Mouse (Mus musculus) kidney, postnatal 0 days (tissue): Measurements from ENCODE around the gene Slc17a5. TPM values are rescaled to one million over a fixed set of nuclear protein-coding genes. Genes with fewer than 3 reads are reported as not detected.

Experiments used
- ATAC-seq: fragments of 200-750 bp; cut with Nextera tagmentation; replicated peaks from 2 replicates; pipeline ENCODE4 v1.8.0; 2017; ENCODE audit warnings: low read depth, moderate number of reproducible peaks, moderate TSS enrichment, moderate library complexity; ENCODE audit not compliant: low FRiP score
- DNase-seq: peaks from one replicate; pipeline ENCODE4 v3.0.0-alpha.2; 2016; ENCODE audit warnings: low spot score
- H3K27ac ChIP-seq: fragments of 300-500 bp; sonication (generic); 2 replicates; pipeline ENCODE4 v1.5.1; 2014; ENCODE audit warnings: mild to moderate bottlenecking
- H3K27me3 ChIP-seq: fragments of 300-500 bp; sonication (generic); 2 replicates; pipeline ENCODE4 v1.6.1; 2014; ENCODE audit warnings: low read length, mixed read lengths; ENCODE audit not compliant: insufficient read depth
- H3K36me3 ChIP-seq: fragments of 300-500 bp; sonication (generic); 2 replicates; pipeline ENCODE4 v1.6.1; 2014; ENCODE audit warnings: low read length, mixed read lengths; ENCODE audit not compliant: insufficient read depth
- H3K4me1 ChIP-seq: fragments of 300-500 bp; sonication (generic); replicated peaks from 2 replicates; pipeline ENCODE4 v1.6.1; 2014; ENCODE audit warnings: antibody characterized with exemption, low read length, mixed read lengths; ENCODE audit not compliant: insufficient read depth
- H3K4me2 ChIP-seq: fragments of 300-500 bp; sonication (generic); 2 replicates; pipeline ENCODE4 v1.6.1; 2014; ENCODE audit warnings: mild to moderate bottlenecking, low read length, moderate library complexity, mixed read lengths
- H3K4me3 ChIP-seq: fragments of 300-500 bp; sonication (generic); replicated peaks from 2 replicates; pipeline ENCODE4 v1.5.1; 2014; ENCODE audit warnings: low read depth, low read length
- H3K9ac ChIP-seq: fragments of 300-500 bp; sonication (generic); 2 replicates; pipeline ENCODE4 v1.6.1; 2014; ENCODE audit warnings: low read depth, low read length
- H3K9me3 ChIP-seq: fragments of 300-500 bp; sonication (generic); replicated peaks from 2 replicates; pipeline ENCODE4 v1.6.1; 2016; ENCODE audit warnings: low read length, inconsistent platforms, mixed read lengths
- CTCF ChIP-seq: IDR thresholded peaks from 2 replicates; pipeline ENCODE4 v1.5.1; 2016; ENCODE audit warnings: antibody characterized with exemption, low read depth, mild to moderate bottlenecking, moderate library complexity
- WGBS: fragments of 180-500 bp; shearing (Covaris S2); extraction: QIAGEN DNeasy Blood & Tissue Kit; methylation state at CpG from one replicate; pipeline ENCODE4 v1.1.7; 2014; 5-methylcytosine and 5-hydroxymethylcytosine counted together
- polyA plus RNA-seq: library from polyadenylated mRNA; unstranded; fragments of >200 nt; fragmentation: Nextera tagmentation; extraction: Ambion mirVana; gene quantifications from 2 replicates; pipeline ENCODE4 v1.2.1, GENCODE M21; 2015

Slc17a5 gene
- polyA plus RNA-seq, 1 experiment from 2014 or later = 17.7 TPM

- Histone ChIP-seq H3K4me1 (no peaks in the 10 kb centered on the region), H3K9ac (no peak overlapping the region), H3K27ac (no peak overlapping the region), H3K4me3 (no peak overlapping the region), H3K27me3 (no peaks in the 10 kb centered on the region), H3K4me2 (no peak overlapping the region), H3K9me3 (no peaks in the 10 kb centered on the region), H3K36me3 (no peaks in the 10 kb centered on the region; the same call in 1 of the 2 replicates)
- DNase-seq (no peak), ATAC-seq (no peak)
- 25% methylated on average over 4 of the region's 4 CpGs for WGBS
- TF ChIP-seq CTCF = no peak
Measured at GRCm38 (mm10) chr9:78551761-78552160, 36.1 kb downstream of the Slc17a5 start.

GRCm38 (mm10) chr9:78547742-78548141 lies 40.1 kb downstream of the Slc17a5 start:
- TF ChIP-seq CTCF = peak; percentile 56
- no peaks in the 10 kb centered on the region for H3K27me3 ChIP-seq
- DNase-seq = no peak
- H3K27ac ChIP-seq = no peak overlapping the region
- WGBS = 86% methylated on average over 12 of the region's 12 CpGs
- H3K4me2 ChIP-seq = no peak overlapping the region
- no peaks in the 10 kb centered on the region for H3K4me1 ChIP-seq
- H3K9ac ChIP-seq = no peak overlapping the region
- no peak overlapping the region for H3K4me3 ChIP-seq
- H3K9me3 ChIP-seq = no peaks in the 10 kb centered on the region
- no peak for ATAC-seq
- H3K36me3 ChIP-seq = no peaks in the 10 kb centered on the region; the same call in 1 of the 2 replicates

GRCm38 (mm10) chr9:78546944-78547343 lies 40.9 kb downstream of the Slc17a5 start:
- TF ChIP-seq CTCF = no peak
- no peak overlapping the region for H3K4me2 ChIP-seq
- no peaks in the 10 kb centered on the region for H3K36me3 ChIP-seq
- DNase-seq (no peak), ATAC-seq (no peak)
- H3K9ac ChIP-seq = no peak overlapping the region
- no peaks in the 10 kb centered on the region for H3K9me3 ChIP-seq
- H3K27ac ChIP-seq = no peak overlapping the region
- H3K4me1 ChIP-seq = no peaks in the 10 kb centered on the region
- no peaks in the 10 kb centered on the region for H3K27me3 ChIP-seq
- no peak overlapping the region for H3K4me3 ChIP-seq
- WGBS = 57% methylated on average over 7 of the region's 7 CpGs

- Histone ChIP-seq H3K4me1 (no peaks in the 10 kb centered on the region), H3K9me3 (no peaks in the 10 kb centered on the region), H3K36me3 (no peaks in the 10 kb centered on the region), H3K4me2 (no peak overlapping the region), H3K27me3 (no peaks in the 10 kb centered on the region), H3K27ac (no peak overlapping the region), H3K9ac (no peak overlapping the region), H3K4me3 (no peak overlapping the region)
- TF ChIP-seq CTCF = no peak
- 90% methylated on average over 14 of the region's 14 CpGs for WGBS
- ATAC-seq (no peak), DNase-seq (no peak)
Measured at GRCm38 (mm10) chr9:78541758-78542157, 46.1 kb downstream of the Slc17a5 start.

- Histone ChIP-seq H3K9me3 (no peaks in the 10 kb centered on the region), H3K36me3 (no peaks in the 10 kb centered on the region), H3K27ac (no peak overlapping the region), H3K27me3 (no peaks in the 10 kb centered on the region), H3K4me2 (no peak overlapping the region), H3K4me1 (no peaks in the 10 kb centered on the region), H3K9ac (no peak overlapping the region), H3K4me3 (no peak overlapping the region)
- ATAC-seq (no peak), DNase-seq (peak; percentile 46)
- 30% methylated on average over 6 of the region's 6 CpGs for WGBS
- TF ChIP-seq CTCF = no peak
Measured at GRCm38 (mm10) chr9:78538421-78538820, 49.4 kb downstream of the Slc17a5 start.

- Histone ChIP-seq H3K4me1 (no peaks in the 10 kb centered on the region), H3K9me3 (no peaks in the 10 kb centered on the region), H3K27me3 (no peaks in the 10 kb centered on the region), H3K36me3 (no peaks in the 10 kb centered on the region), H3K9ac (no peak overlapping the region), H3K27ac (no peak overlapping the region), H3K4me2 (no peak overlapping the region), H3K4me3 (no peak overlapping the region)
- TF ChIP-seq CTCF = no peak
- ATAC-seq = no peak
- 87% methylated on average over 9 of the region's 9 CpGs for WGBS
- DNase-seq = no peak
Measured at GRCm38 (mm10) chr9:78537154-78537873, 50.5 kb downstream of the Slc17a5 start.
